Mouse (Mus musculus) heart, embryonic 15.5 days (tissue): Measurements from ENCODE around the gene Otoa. TPM values are rescaled to one million over a fixed set of nuclear protein-coding genes. Genes with fewer than 3 reads are reported as not detected.

Experiments
- ATAC-seq: fragments of 200-750 bp; cut with Nextera tagmentation; replicated peaks from 2 replicates; pipeline ENCODE4 v1.8.0; 2017; ENCODE audit warnings: low read depth, moderate TSS enrichment; ENCODE audit not compliant: insufficient number of reproducible peaks, insufficient read depth, low FRiP score
- H3K27ac ChIP-seq: fragments of 300-500 bp; sonication (generic); 2 replicates; pipeline ENCODE4 v1.5.1; 2015; ENCODE audit warnings: mild to moderate bottlenecking, inconsistent platforms
- H3K27me3 ChIP-seq: fragments of 300-500 bp; sonication (generic); 2 replicates; pipeline ENCODE4 v1.6.1; 2015; ENCODE audit warnings: inconsistent platforms
- H3K36me3 ChIP-seq: fragments of 300-500 bp; sonication (generic); 2 replicates; pipeline ENCODE4 v1.6.1; 2015; ENCODE audit warnings: mild to moderate bottlenecking, inconsistent platforms
- H3K4me1 ChIP-seq: fragments of 300-500 bp; sonication (generic); replicated peaks from 2 replicates; pipeline ENCODE4 v1.6.1; 2015; ENCODE audit warnings: inconsistent platforms
- H3K4me2 ChIP-seq: fragments of 300-500 bp; sonication (generic); 2 replicates; pipeline ENCODE4 v1.6.1; 2015; ENCODE audit warnings: inconsistent platforms, mild to moderate bottlenecking, moderate library complexity
- H3K4me3 ChIP-seq: fragments of 300-500 bp; sonication (generic); 2 replicates; pipeline ENCODE4 v1.5.1; 2015; ENCODE audit warnings: mild to moderate bottlenecking, inconsistent platforms
- H3K9ac ChIP-seq: fragments of 300-500 bp; sonication (generic); 2 replicates; pipeline ENCODE4 v1.6.1; 2015; ENCODE audit warnings: mild to moderate bottlenecking, inconsistent platforms
- H3K9me3 ChIP-seq: fragments of 300-500 bp; sonication (generic); replicated peaks from 2 replicates; pipeline ENCODE4 v1.6.1; 2016; ENCODE audit warnings: inconsistent platforms
- WGBS: fragments of 180-500 bp; shearing (Covaris S2); methylation state at CpG from one replicate; pipeline ENCODE4 v1.1.7; 2015; ENCODE audit warnings: mixed read lengths; 5-methylcytosine and 5-hydroxymethylcytosine counted together
- polyA plus RNA-seq: library from polyadenylated mRNA; unstranded; fragments of >200 nt; fragmentation: Nextera tagmentation; extraction: Ambion mirVana; gene quantifications from 2 replicates; pipeline ENCODE4 v1.2.1, GENCODE M21; 2015

Otoa gene
- polyA plus RNA-seq, 1 experiment from 2014 or later: 0.38 TPM

- no peak for ATAC-seq
- Histone ChIP-seq H3K36me3 (peaks cover 3% of the 10 kb centered on the region; the same call in 1 of the 2 replicates), H3K4me3 (no peak overlapping the region), H3K4me1 (peaks cover 26% of the 10 kb centered on the region), H3K9ac (no peak overlapping the region), H3K27ac (no peak overlapping the region), H3K4me2 (no peak overlapping the region), H3K27me3 (no peaks in the 10 kb centered on the region), H3K9me3 (no peaks in the 10 kb centered on the region)
- 68% methylated on average over 9 of the region's 9 CpGs for WGBS
Observed at GRCm38 (mm10) chr7:121082949-121083513, 1.6 kb downstream of the Otoa start.

DNA sequence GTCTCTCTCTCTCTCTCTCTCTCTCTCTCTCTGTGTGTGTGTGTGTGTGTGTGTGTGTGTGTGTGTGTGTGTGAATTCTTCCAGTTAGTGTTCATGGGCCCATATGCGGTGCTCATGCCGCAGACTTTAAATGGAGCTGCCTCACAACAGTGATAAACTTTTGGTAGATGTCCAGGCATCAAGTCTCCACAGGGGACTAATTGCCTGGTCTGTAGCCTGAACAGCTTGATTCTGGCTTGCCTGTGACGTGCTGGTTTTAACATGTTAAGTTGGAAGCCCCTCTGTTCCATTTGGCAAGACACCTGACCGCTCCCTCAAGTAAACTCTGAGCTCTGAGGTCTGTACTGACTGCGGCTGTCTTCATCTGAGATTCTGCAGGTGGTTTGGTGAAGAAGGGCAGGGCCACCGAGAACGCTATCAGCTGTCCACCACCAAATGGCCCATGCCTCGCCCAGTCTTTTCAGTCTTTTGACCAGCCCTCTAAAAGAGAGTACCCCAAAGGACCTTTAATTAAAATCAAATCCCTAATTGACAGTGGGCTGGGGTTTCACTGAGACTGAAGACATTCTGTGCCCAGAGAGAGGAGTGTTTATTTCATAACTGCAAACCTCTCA is 3.5 kb downstream of the Otoa start:
- Histone ChIP-seq H3K27me3 (no peaks in the 10 kb centered on the region), H3K9ac (peak overlapping the region; percentile 12; the same call in 1 of the 2 replicates), H3K36me3 (no peaks in the 10 kb centered on the region), H3K9me3 (no peaks in the 10 kb centered on the region), H3K4me1 (peaks cover 30% of the 10 kb centered on the region), H3K27ac (peak overlapping the region; percentile 61), H3K4me3 (no peak overlapping the region), H3K4me2 (no peak overlapping the region; the same call in 1 of the 2 replicates)
- no peak for ATAC-seq
- 56% methylated on average over 8 of the region's 8 CpGs for WGBS

GRCm38 (mm10) chr7:121085500-121085899 is 4.0 kb downstream of the Otoa start:
- peak overlapping the region; percentile 61 for H3K27ac ChIP-seq
- H3K27me3 ChIP-seq: no peaks in the 10 kb centered on the region
- H3K9ac ChIP-seq: peak overlapping the region; percentile 12; the same call in 1 of the 2 replicates
- no peaks in the 10 kb centered on the region for H3K36me3 ChIP-seq
- H3K9me3 ChIP-seq: no peaks in the 10 kb centered on the region
- peak; percentile 76 for ATAC-seq
- 19% methylated on average over 4 of the region's 4 CpGs for WGBS
- no peak overlapping the region for H3K4me3 ChIP-seq
- peak overlapping the region; percentile 11; the same call in 1 of the 2 replicates for H3K4me2 ChIP-seq
- peaks cover 30% of the 10 kb centered on the region for H3K4me1 ChIP-seq

GRCm38 (mm10) chr7:121088745-121089144 is 7.3 kb downstream of the Otoa start:
- Histone ChIP-seq H3K36me3 (no peaks in the 10 kb centered on the region), H3K4me2 (no peak overlapping the region), H3K9ac (no peak overlapping the region), H3K4me3 (no peak overlapping the region), H3K27me3 (no peaks in the 10 kb centered on the region), H3K9me3 (no peaks in the 10 kb centered on the region), H3K27ac (no peak overlapping the region), H3K4me1 (peaks cover 30% of the 10 kb centered on the region)
- WGBS: 70% methylated on average over 5 of the region's 5 CpGs
- ATAC-seq: no peak

DNA sequence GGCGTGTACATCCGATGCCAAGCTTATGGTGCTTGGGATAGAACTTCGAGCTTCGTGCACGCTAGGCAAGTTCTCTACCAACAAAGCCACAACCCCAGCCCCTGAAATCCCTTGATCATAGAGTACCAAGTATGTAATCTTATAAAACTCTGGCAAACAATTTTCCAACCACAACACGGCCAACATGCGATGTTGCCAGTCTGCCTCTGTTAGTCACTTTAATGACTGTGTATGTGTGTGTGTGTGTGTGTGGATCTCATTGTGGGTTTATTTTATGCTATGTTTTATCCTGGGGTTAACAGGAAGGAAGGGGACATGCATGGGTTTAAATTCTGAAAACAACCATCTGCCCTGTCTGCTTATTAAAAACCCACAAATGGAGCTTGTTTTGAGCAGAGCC is 9.3 kb downstream of the Otoa start:
- H3K27ac ChIP-seq: no peak overlapping the region
- peaks cover 20% of the 10 kb centered on the region for H3K4me1 ChIP-seq
- no peak overlapping the region for H3K9ac ChIP-seq
- H3K27me3 ChIP-seq: no peaks in the 10 kb centered on the region
- 82% methylated on average over 7 of the region's 7 CpGs for WGBS
- no peak for ATAC-seq
- H3K9me3 ChIP-seq: no peaks in the 10 kb centered on the region
- H3K36me3 ChIP-seq: no peaks in the 10 kb centered on the region
- H3K4me3 ChIP-seq: no peak overlapping the region
- no peak overlapping the region for H3K4me2 ChIP-seq

DNA sequence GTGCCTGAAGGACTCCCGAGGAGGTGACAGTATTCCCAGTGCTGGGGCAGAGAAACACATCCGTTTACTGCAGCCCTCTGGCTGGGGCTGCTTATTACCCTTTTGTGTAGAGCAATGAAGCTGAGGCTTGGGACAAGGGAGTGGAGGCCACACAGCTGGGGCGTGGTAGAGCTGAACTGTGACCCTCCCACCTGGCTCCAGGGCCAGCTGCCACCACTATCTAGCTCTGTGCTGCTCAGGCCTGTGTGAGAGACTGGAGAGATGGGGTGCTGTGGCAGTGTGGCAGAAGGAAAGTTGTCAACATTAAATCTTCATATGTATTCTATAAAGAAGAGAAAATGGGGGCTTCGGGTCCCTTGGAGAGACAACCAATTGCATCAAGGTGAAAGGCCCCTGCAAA is 11.6 kb downstream of the Otoa start:
- Histone ChIP-seq H3K4me3 (no peak overlapping the region), H3K36me3 (no peaks in the 10 kb centered on the region), H3K27ac (no peak overlapping the region), H3K4me2 (no peak overlapping the region), H3K27me3 (no peaks in the 10 kb centered on the region), H3K9me3 (no peaks in the 10 kb centered on the region), H3K4me1 (0 out of 2 replicates have a peak, but pooled peaks cover 4% of the 10 kb centered on the region), H3K9ac (no peak overlapping the region)
- 71% methylated on average over 4 of the region's 4 CpGs for WGBS
- no peak for ATAC-seq

- WGBS: 62% methylated on average over 10 of the region's 10 CpGs
- no peak overlapping the region for H3K4me2 ChIP-seq
- H3K9me3 ChIP-seq: no peaks in the 10 kb centered on the region
- H3K36me3 ChIP-seq: no peaks in the 10 kb centered on the region
- H3K9ac ChIP-seq: no peak overlapping the region
- H3K27ac ChIP-seq: no peak overlapping the region
- no peak for ATAC-seq
- no peak overlapping the region for H3K4me3 ChIP-seq
- H3K4me1 ChIP-seq: no peaks in the 10 kb centered on the region
- no peaks in the 10 kb centered on the region for H3K27me3 ChIP-seq
Observed at GRCm38 (mm10) chr7:121098614-121099389, 17.4 kb downstream of the Otoa start.

DNA sequence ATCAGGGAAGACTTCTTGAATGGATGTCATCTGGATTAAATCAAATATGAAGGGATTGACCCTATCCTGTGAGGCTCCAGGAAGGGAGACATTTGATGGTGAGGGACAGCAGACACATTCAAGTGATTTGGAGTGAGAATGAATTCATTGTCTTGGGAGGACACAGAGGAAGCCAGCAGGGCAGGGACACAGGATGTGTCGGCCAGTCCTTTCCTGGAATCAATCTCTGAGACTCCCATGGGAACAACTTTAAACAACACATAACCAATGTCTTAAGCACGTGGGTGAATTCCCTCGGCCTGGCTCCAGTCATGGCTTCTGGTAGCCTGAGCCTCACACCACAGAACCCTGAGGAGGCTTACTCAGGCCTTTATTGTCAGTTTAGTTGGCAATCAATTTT is 26.4 kb downstream of the Otoa start:
- H3K9ac ChIP-seq: no peak overlapping the region
- H3K9me3 ChIP-seq: no peaks in the 10 kb centered on the region
- H3K27ac ChIP-seq: no peak overlapping the region
- H3K4me2 ChIP-seq: no peak overlapping the region
- H3K36me3 ChIP-seq: no peaks in the 10 kb centered on the region
- H3K4me3 ChIP-seq: no peak overlapping the region
- WGBS: 53% methylated on average over 3 of the region's 3 CpGs
- peaks cover 15% of the 10 kb centered on the region for H3K4me1 ChIP-seq
- H3K27me3 ChIP-seq: no peaks in the 10 kb centered on the region
- ATAC-seq: no peak

GRCm38 (mm10) chr7:121111321-121111720 is 29.9 kb downstream of the Otoa start:
- Histone ChIP-seq H3K36me3 (no peaks in the 10 kb centered on the region), H3K4me1 (peaks cover 15% of the 10 kb centered on the region), H3K27me3 (no peaks in the 10 kb centered on the region), H3K4me2 (no peak overlapping the region), H3K9ac (no peak overlapping the region), H3K9me3 (no peaks in the 10 kb centered on the region), H3K27ac (peak overlapping the region; percentile 57), H3K4me3 (no peak overlapping the region)
- 10% methylated on average over 3 of the region's 3 CpGs for WGBS
- peak; percentile 65; the same call in 1 of the 2 replicates for ATAC-seq

DNA sequence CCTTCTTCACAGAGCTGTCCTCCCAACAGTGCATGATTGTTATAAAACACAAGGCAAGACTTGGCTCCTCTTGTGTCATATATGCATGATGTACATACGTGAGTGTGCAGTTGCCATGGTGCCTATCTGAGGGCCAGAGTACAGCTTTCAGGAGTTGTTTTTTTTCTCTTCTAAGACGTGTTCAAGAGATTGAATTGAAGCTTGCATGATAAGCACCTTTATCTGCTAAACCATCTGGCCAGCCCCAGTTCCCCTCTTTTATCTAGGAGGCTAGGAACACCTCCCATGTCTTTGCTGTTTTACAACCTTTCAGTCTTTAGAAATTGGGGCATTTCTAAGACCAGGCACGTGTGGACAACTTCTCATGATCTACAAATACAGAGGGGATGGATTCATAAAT is 30.3 kb downstream of the Otoa start:
- H3K9ac ChIP-seq: no peak overlapping the region
- WGBS: 52% methylated on average over 3 of the region's 3 CpGs
- H3K4me3 ChIP-seq: no peak overlapping the region
- no peaks in the 10 kb centered on the region for H3K9me3 ChIP-seq
- ATAC-seq: 0 out of 2 replicates have a peak, but pooled peaks have one; percentile 16
- H3K4me2 ChIP-seq: no peak overlapping the region
- H3K27me3 ChIP-seq: no peaks in the 10 kb centered on the region
- H3K4me1 ChIP-seq: peaks cover 15% of the 10 kb centered on the region
- H3K36me3 ChIP-seq: no peaks in the 10 kb centered on the region
- peak overlapping the region; percentile 57 for H3K27ac ChIP-seq

GRCm38 (mm10) chr7:121120143-121120818 is 38.8 kb downstream of the Otoa start:
- Histone ChIP-seq H3K27me3 (0 out of 2 replicates have a peak, but pooled peaks cover 6% of the 10 kb centered on the region), H3K9ac (no peak overlapping the region), H3K4me3 (no peak overlapping the region), H3K4me2 (no peak overlapping the region), H3K36me3 (no peaks in the 10 kb centered on the region), H3K9me3 (no peaks in the 10 kb centered on the region), H3K4me1 (no peaks in the 10 kb centered on the region), H3K27ac (no peak overlapping the region)
- ATAC-seq: 0 out of 2 replicates have a peak, but pooled peaks have one; percentile 49
- WGBS: 14% methylated on average over 10 of the region's 10 CpGs
